Mouse (Mus musculus): Measurements from ENCODE around the gene AC140267.1. TPM values are rescaled to one million over a fixed set of nuclear protein-coding genes. Genes with fewer than 3 reads are reported as not detected.

The AC140267.1 gene
- total and polyA plus RNA-seq, 2 experiments from 2014 or later: not detected

DNA sequence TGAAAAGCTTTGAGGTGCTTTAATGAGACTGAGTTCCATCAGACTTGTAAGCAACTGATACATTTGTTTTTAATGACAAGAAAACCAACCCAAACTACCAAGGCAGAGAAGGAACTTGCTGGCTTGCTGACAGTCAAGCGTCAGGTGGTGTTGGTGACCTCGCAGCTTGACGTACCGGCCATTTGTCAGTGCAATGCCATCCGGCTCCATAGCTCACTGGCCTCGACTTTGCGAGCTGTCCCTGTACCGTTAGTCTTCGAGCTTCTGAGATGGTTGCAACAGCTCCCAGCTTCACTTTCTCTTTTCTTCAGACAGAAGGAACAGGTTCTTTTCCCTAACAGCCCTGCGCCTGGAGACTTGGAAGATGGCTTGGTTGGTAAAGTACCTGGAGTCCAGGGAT is 18.2 kb upstream of the AC140267.1 start:
- H3K27ac ChIP-seq: no peak overlapping the region
- no peak for TF ChIP-seq CTCF (IDR thresholded peaks at IDR 0.05; ENCODE audit: low read depth)
- no peak overlapping the region for H3K9ac ChIP-seq (replicated peaks; ENCODE audit: low read length)
- DNase-seq (ENCODE audit: low spot score): no peak
- H3K36me3 ChIP-seq (ENCODE audit: insufficient read depth, low read length): peaks cover 10% of the 10 kb centered on the region; the same call in 1 of the 2 replicates
- H3K4me2 ChIP-seq (ENCODE audit: low read depth, low read length): no peak overlapping the region
- no peaks in the 10 kb centered on the region for H3K27me3 ChIP-seq (ENCODE audit: insufficient read depth, low read length)
- H3K4me1 ChIP-seq (ENCODE audit: insufficient read depth, low read length): no peaks in the 10 kb centered on the region
- ATAC-seq: no peak
- no peaks in the 10 kb centered on the region for H3K9me3 ChIP-seq (ENCODE audit: low read length)
- no peak overlapping the region for H3K4me3 ChIP-seq (ENCODE audit: low read length)
- 87% methylated on average over 10 of the region's 10 CpGs for WGBS

DNA sequence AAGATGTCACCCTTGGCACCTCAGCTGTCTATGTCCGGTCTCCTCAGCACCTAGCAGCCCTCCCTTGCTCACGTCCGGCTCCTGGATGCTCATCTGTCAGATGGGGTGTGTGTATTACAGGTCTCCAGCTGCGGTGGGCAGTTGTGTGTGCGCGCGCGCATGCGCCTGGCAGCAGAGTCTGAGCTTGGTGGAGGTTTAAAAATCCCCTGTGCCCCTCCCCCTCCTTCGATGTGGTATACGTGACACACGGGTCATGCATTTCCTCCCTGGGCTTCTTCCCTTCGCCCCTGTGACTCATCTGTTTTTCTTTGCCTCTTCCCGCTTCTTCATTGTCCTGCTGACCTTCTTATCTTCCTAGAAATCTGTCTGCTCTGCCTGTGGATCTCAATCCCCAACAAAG is 16.4 kb upstream of the AC140267.1 start:
- H3K4me1 ChIP-seq (ENCODE audit: insufficient read depth, low read length): no peaks in the 10 kb centered on the region
- no peak overlapping the region for H3K4me2 ChIP-seq (ENCODE audit: low read depth, low read length)
- WGBS: 53% methylated on average over 14 of the region's 14 CpGs
- no peak for TF ChIP-seq CTCF (IDR thresholded peaks at IDR 0.05; ENCODE audit: low read depth)
- H3K4me3 ChIP-seq (ENCODE audit: low read length): no peak overlapping the region
- H3K9me3 ChIP-seq (ENCODE audit: low read length): no peaks in the 10 kb centered on the region
- H3K9ac ChIP-seq (replicated peaks; ENCODE audit: low read length): no peak overlapping the region
- no peaks in the 10 kb centered on the region for H3K27me3 ChIP-seq (ENCODE audit: insufficient read depth, low read length)
- no peaks in the 10 kb centered on the region for H3K36me3 ChIP-seq (ENCODE audit: insufficient read depth, low read length)
- no peak for ATAC-seq
- no peak for DNase-seq (ENCODE audit: low spot score)
- no peak overlapping the region for H3K27ac ChIP-seq

DNA sequence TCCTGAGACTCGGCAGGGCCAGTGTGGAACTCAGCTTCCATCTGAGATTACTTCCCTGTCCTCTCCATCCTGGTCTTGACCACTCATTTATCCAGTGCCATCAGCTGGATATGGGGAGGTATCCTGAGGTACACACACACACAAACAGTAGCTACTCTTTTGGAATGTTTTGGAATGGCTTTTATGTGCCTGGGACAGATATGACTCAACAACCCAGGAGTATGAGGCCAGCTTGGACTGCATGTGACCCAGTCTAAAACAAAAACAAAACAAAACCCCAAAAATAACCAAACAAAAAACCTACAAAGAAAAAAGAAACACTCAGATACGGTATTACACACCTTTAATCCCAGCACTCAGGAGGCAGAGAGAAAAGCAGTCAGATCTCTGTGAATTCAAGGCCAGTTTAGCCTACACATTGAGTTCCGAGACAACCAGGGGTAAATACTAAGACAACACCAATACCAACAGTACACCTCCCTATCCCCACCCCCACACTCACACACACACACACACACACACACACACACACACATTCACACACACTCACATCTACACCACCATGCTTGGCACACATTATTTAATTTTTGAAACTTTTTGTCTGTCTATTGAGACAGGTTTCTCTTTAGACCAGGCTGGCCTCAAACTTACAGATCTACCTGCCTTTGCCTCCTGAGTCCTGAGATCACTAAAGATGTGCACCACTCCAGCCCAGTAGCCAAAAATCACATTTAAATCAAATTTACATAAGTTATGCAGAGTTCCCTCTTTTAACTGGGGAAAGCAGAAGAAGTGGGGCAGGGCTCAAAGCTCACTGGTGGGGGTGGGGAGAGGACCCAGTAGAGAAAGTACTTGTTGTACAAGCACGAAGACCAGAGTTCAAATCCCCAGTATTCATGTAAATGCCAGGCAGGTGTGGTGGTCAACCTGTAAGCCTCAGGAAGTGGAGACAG is 15.7 kb upstream of the AC140267.1 start:
- Histone ChIP-seq H3K36me3 (ENCODE audit: insufficient read depth, low read length) (no peaks in the 10 kb centered on the region), H3K4me1 (ENCODE audit: insufficient read depth, low read length) (no peaks in the 10 kb centered on the region), H3K4me3 (ENCODE audit: low read length) (no peak overlapping the region), H3K9ac (replicated peaks; ENCODE audit: low read length) (no peak overlapping the region), H3K27ac (no peak overlapping the region), H3K27me3 (ENCODE audit: insufficient read depth, low read length) (no peaks in the 10 kb centered on the region), H3K9me3 (ENCODE audit: low read length) (no peaks in the 10 kb centered on the region), H3K4me2 (ENCODE audit: low read depth, low read length) (no peak overlapping the region)
- DNase-seq (ENCODE audit: low spot score): no peak
- whole genome bisulfite sequencing: 73% methylated on average over 4 of the region's 4 CpGs
- ATAC-seq: no peak
- no peak for TF ChIP-seq CTCF (IDR thresholded peaks at IDR 0.05; ENCODE audit: low read depth)

DNA sequence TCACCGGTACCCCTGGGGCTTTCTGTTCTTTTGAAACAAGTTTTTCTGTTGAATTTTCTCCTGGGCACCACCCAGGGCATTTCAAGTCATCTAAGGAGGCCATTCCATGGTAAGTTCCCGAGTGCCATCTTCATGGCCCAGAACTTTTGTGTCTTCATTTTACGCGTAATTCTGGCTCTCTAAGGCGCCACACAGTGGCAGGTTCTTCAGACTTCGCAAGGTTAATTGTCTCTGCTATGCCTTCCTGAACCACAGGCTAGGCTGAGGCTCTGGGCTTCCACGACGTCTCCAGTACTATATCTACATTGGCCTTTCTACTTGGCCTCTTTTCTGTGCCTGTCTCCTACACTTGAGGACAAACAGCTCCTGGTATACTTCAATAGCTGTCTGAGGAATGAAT is 14.6 kb upstream of the AC140267.1 start:
- Histone ChIP-seq H3K27ac (no peak overlapping the region), H3K4me3 (ENCODE audit: low read length) (no peak overlapping the region), H3K9me3 (ENCODE audit: low read length) (no peaks in the 10 kb centered on the region), H3K27me3 (ENCODE audit: insufficient read depth, low read length) (no peaks in the 10 kb centered on the region), H3K36me3 (ENCODE audit: insufficient read depth, low read length) (no peaks in the 10 kb centered on the region), H3K4me2 (ENCODE audit: low read depth, low read length) (no peak overlapping the region), H3K9ac (replicated peaks; ENCODE audit: low read length) (no peak overlapping the region), H3K4me1 (ENCODE audit: insufficient read depth, low read length) (no peaks in the 10 kb centered on the region)
- peak; percentile 1; the same call in 1 of the 2 replicates for TF ChIP-seq CTCF (IDR thresholded peaks at IDR 0.05; ENCODE audit: low read depth)
- WGBS: 66% methylated on average over 8 of the region's 8 CpGs
- DNase-seq (ENCODE audit: low spot score) (no peak), ATAC-seq (no peak)

DNA sequence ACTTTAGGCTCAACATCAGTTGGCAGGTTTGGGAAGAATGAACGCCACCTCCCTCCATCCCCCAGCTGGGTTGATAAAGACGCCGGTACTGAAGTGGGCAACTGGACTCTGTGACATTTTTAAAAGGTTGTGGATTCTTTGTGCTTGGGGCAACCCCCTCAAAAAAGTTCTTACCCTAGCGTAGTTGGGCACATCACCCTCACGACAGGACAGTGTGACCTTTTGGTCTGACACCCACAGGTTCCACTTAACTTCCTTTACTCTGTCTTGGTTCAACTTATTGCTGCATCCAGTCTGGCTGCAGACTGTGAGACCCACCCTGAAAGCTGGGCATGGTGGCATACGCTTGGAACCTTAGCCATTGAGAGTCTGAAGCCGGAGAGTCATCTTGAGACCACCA is 11.9 kb upstream of the AC140267.1 start:
- H3K36me3 ChIP-seq (ENCODE audit: insufficient read depth, low read length): no peaks in the 10 kb centered on the region
- no peak overlapping the region for H3K27ac ChIP-seq
- TF ChIP-seq CTCF (IDR thresholded peaks at IDR 0.05; ENCODE audit: low read depth): no peak
- H3K4me3 ChIP-seq (ENCODE audit: low read length): no peak overlapping the region
- DNase-seq (ENCODE audit: low spot score): no peak
- H3K4me1 ChIP-seq (ENCODE audit: insufficient read depth, low read length): no peaks in the 10 kb centered on the region
- 90% methylated on average over 7 of the region's 7 CpGs for WGBS
- no peaks in the 10 kb centered on the region for H3K9me3 ChIP-seq (ENCODE audit: low read length)
- H3K9ac ChIP-seq (replicated peaks; ENCODE audit: low read length): no peak overlapping the region
- no peak overlapping the region for H3K4me2 ChIP-seq (ENCODE audit: low read depth, low read length)
- ATAC-seq: no peak
- no peaks in the 10 kb centered on the region for H3K27me3 ChIP-seq (ENCODE audit: insufficient read depth, low read length)

DNA sequence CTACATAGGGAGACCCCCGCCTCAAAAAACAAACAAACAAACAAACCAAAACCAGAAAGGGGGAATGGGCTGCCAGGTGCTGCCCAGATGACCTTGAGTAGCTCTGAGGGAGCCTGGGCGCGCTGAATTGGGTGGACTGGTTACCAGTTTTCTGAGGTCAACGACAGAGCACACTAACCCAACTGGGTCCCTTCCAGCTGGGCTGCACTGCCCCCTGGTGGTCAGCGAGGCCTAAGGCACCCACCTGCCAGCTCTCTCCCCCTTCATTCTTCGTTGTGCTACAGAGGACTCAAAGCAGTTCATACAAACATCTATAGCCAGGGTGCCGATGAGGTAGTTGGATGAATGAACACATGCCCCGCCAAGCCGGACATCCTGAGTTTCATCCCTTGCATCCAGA is 10.4 kb upstream of the AC140267.1 start:
- Histone ChIP-seq H3K9ac (replicated peaks; ENCODE audit: low read length) (no peak overlapping the region), H3K4me3 (ENCODE audit: low read length) (no peak overlapping the region), H3K4me1 (ENCODE audit: insufficient read depth, low read length) (no peaks in the 10 kb centered on the region), H3K36me3 (ENCODE audit: insufficient read depth, low read length) (no peaks in the 10 kb centered on the region), H3K9me3 (ENCODE audit: low read length) (no peaks in the 10 kb centered on the region), H3K4me2 (ENCODE audit: low read depth, low read length) (no peak overlapping the region), H3K27ac (no peak overlapping the region), H3K27me3 (ENCODE audit: insufficient read depth, low read length) (no peaks in the 10 kb centered on the region)
- peak; percentile 75 for DNase-seq (ENCODE audit: low spot score)
- WGBS: 19% methylated on average over 9 of the region's 9 CpGs
- peak; percentile 92 for TF ChIP-seq CTCF (IDR thresholded peaks at IDR 0.05; ENCODE audit: low read depth)
- peak; percentile 77; the same call in 1 of the 2 replicates for ATAC-seq

DNA sequence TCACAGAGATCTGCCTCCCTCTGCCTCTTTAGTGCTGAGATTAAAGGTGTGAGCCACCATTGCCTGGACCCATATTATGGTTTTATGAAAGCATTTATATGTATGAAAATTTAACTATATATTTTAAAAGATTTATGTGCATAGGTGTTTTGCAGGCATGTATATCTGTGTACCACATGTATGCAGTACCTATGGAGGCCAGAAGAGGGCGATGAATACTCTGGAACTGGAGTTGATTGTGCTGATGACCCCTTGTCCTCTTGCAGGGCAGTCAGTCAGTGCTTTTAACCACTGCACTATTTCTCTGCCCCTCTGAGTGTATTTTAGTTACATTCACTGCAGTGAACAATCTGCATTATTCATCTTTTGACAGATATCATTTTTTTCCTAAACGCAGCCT is 9.8 kb upstream of the AC140267.1 start:
- H3K36me3 ChIP-seq (ENCODE audit: insufficient read depth, low read length): no peaks in the 10 kb centered on the region
- TF ChIP-seq CTCF (IDR thresholded peaks at IDR 0.05; ENCODE audit: low read depth): peak; percentile 81
- H3K4me2 ChIP-seq (ENCODE audit: low read depth, low read length): no peak overlapping the region
- 46% methylated on average over 2 of the region's 2 CpGs for WGBS
- no peaks in the 10 kb centered on the region for H3K4me1 ChIP-seq (ENCODE audit: insufficient read depth, low read length)
- no peak overlapping the region for H3K27ac ChIP-seq
- no peaks in the 10 kb centered on the region for H3K27me3 ChIP-seq (ENCODE audit: insufficient read depth, low read length)
- DNase-seq (ENCODE audit: low spot score) (peak; percentile 70), ATAC-seq (no peak)
- H3K4me3 ChIP-seq (ENCODE audit: low read length): no peak overlapping the region
- H3K9me3 ChIP-seq (ENCODE audit: low read length): no peaks in the 10 kb centered on the region
- no peak overlapping the region for H3K9ac ChIP-seq (replicated peaks; ENCODE audit: low read length)

Data from hindbrain, postnatal 0 days (tissue).